Mouse (Mus musculus) stomach, embryonic 15.5 days (tissue): ENCODE measurements around the gene Itga9. TPM values are rescaled to one million over a fixed set of nuclear protein-coding genes. Genes with fewer than 3 reads are reported as not detected.
A peak's percentile ranks its signal among the peaks of the same experiment; 100 is the strongest.

Experiments used
- ATAC-seq: fragments of 200-750 bp; cut with Nextera tagmentation; 2 replicates; pipeline ENCODE4 v1.8.0; 2017; ENCODE audit warnings: low read depth, moderate number of reproducible peaks, moderate TSS enrichment; ENCODE audit not compliant: insufficient read depth, low FRiP score
- H3K27ac ChIP-seq: fragments of 300-500 bp; sonication (generic); 2 replicates; pipeline ENCODE4 v1.5.1; 2015; ENCODE audit warnings: mild to moderate bottlenecking, inconsistent platforms
- H3K27me3 ChIP-seq: fragments of 300-500 bp; sonication (generic); replicated peaks from 2 replicates; pipeline ENCODE4 v1.6.1; 2015; ENCODE audit warnings: inconsistent platforms
- H3K36me3 ChIP-seq: fragments of 300-500 bp; sonication (generic); 2 replicates; pipeline ENCODE4 v1.6.1; 2015; ENCODE audit warnings: inconsistent platforms
- H3K4me1 ChIP-seq: fragments of 300-500 bp; sonication (generic); 2 replicates; pipeline ENCODE4 v1.6.1; 2015; ENCODE audit warnings: inconsistent platforms
- H3K4me2 ChIP-seq: fragments of 300-500 bp; sonication (generic); 2 replicates; pipeline ENCODE4 v1.6.1; 2015; ENCODE audit warnings: mild to moderate bottlenecking, inconsistent platforms
- H3K4me3 ChIP-seq: fragments of 300-500 bp; sonication (generic); replicated peaks from 2 replicates; pipeline ENCODE4 v1.5.1; 2015; ENCODE audit warnings: inconsistent platforms
- H3K9ac ChIP-seq: fragments of 300-500 bp; sonication (generic); 2 replicates; pipeline ENCODE4 v1.6.1; 2015; ENCODE audit warnings: inconsistent platforms
- H3K9me3 ChIP-seq: fragments of 300-500 bp; sonication (generic); 2 replicates; pipeline ENCODE4 v1.6.1; 2016; ENCODE audit warnings: inconsistent platforms
- WGBS: fragments of 180-500 bp; shearing (Covaris S2); methylation state at CpG from one replicate; pipeline ENCODE4 v1.1.7; 2015; 5-methylcytosine and 5-hydroxymethylcytosine counted together
- polyA plus RNA-seq: library from polyadenylated mRNA; unstranded; fragments of >200 nt; fragmentation: Nextera tagmentation; extraction: Ambion mirVana; gene quantifications from 2 replicates; pipeline ENCODE4 v1.2.1, GENCODE M21; 2015

Gene Itga9
- polyA plus RNA-seq, 1 experiment from 2014 or later = 17.6 TPM

DNA sequence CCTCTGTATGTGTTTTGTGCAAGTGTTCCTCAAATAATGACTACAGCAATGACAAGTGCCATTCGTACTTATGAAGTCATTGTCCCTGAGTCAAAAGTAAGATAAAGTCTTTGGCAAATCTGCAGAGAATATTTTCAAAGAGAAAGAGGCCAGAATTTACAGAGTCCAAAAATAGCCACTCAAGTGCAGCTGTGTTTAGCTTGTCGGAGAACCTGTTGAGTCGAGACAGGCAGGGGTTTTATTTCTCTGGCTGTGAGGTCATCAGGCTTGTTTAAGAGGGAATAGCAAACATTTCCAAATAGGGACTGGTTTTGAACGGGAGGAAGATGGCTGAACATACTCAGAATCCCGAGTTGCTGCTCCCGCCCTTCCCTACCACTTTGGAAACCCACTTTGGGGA lies 125.2 kb downstream of the Itga9 start:
- no peaks in the 10 kb centered on the region for H3K27me3 ChIP-seq
- H3K36me3 ChIP-seq = no peaks in the 10 kb centered on the region
- H3K9me3 ChIP-seq = no peaks in the 10 kb centered on the region
- H3K4me1 ChIP-seq = peaks cover 13% of the 10 kb centered on the region; the same call in 1 of the 2 replicates
- ATAC-seq = peak; percentile 60
- H3K27ac ChIP-seq = peak overlapping the region; percentile 87
- 16% methylated on average over 6 of the region's 6 CpGs for WGBS
- no peak overlapping the region for H3K4me3 ChIP-seq
- H3K9ac ChIP-seq = no peak overlapping the region
- no peak overlapping the region for H3K4me2 ChIP-seq

GRCm38 (mm10) chr9:118733601-118734000 lies 127.1 kb downstream of the Itga9 start:
- H3K4me1 ChIP-seq = peaks cover 20% of the 10 kb centered on the region
- H3K9ac ChIP-seq = no peak overlapping the region
- H3K4me3 ChIP-seq = no peak overlapping the region
- no peak overlapping the region for H3K27ac ChIP-seq
- no peaks in the 10 kb centered on the region for H3K27me3 ChIP-seq
- 53% methylated on average over 3 of the region's 3 CpGs for WGBS
- H3K9me3 ChIP-seq = no peaks in the 10 kb centered on the region
- ATAC-seq = no peak
- no peak overlapping the region for H3K4me2 ChIP-seq
- H3K36me3 ChIP-seq = no peaks in the 10 kb centered on the region

GRCm38 (mm10) chr9:118737124-118737523 lies 130.6 kb downstream of the Itga9 start:
- Histone ChIP-seq H3K27ac (peak overlapping the region; percentile 87), H3K9me3 (no peaks in the 10 kb centered on the region), H3K4me2 (no peak overlapping the region), H3K36me3 (no peaks in the 10 kb centered on the region), H3K4me3 (no peak overlapping the region), H3K9ac (no peak overlapping the region), H3K4me1 (peaks cover 12% of the 10 kb centered on the region), H3K27me3 (no peaks in the 10 kb centered on the region)
- ATAC-seq = no peak
- 69% methylated on average over 2 of the region's 2 CpGs for WGBS

DNA sequence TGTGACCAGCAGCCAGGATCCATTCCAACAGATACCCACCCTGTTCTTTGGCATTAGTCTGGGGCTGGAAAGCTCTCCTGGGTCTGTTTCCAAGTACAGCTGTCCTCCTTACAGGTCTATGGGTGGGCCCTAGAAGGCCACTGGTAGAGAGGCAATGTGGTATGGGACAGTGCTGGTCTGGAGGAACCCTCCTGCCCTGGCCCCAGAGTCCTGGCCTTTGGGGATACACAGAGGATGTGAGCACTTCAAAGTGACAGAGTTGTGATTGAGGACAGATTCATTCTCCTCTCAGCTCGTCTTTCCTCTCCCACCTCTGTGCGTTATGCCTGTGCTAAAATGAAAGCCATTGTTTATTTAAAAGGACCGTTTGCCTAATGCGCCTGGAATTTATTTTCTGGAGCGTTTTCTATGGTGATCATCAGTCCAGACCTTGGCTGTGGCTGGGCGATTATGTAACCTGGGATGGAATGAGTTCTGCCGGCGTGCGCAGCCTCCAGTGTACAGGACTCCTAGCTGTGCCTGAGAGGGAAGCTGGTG lies 131.2 kb downstream of the Itga9 start:
- Histone ChIP-seq H3K4me2 (no peak overlapping the region), H3K4me1 (peaks cover 8% of the 10 kb centered on the region), H3K36me3 (no peaks in the 10 kb centered on the region), H3K4me3 (no peak overlapping the region), H3K9ac (no peak overlapping the region), H3K27me3 (no peaks in the 10 kb centered on the region), H3K9me3 (no peaks in the 10 kb centered on the region), H3K27ac (peak overlapping the region; percentile 87)
- WGBS = 20% methylated on average over 9 of the region's 9 CpGs
- peak; percentile 80 for ATAC-seq

- Histone ChIP-seq H3K9ac (no peak overlapping the region), H3K9me3 (no peaks in the 10 kb centered on the region), H3K4me3 (no peak overlapping the region), H3K27ac (peak overlapping the region; percentile 87), H3K4me1 (peaks cover 8% of the 10 kb centered on the region), H3K27me3 (no peaks in the 10 kb centered on the region), H3K4me2 (no peak overlapping the region), H3K36me3 (no peaks in the 10 kb centered on the region)
- no peak for ATAC-seq
- 70% methylated on average over 5 of the region's 5 CpGs for WGBS
Measured at GRCm38 (mm10) chr9:118738311-118738710, 131.8 kb downstream of the Itga9 start.

DNA sequence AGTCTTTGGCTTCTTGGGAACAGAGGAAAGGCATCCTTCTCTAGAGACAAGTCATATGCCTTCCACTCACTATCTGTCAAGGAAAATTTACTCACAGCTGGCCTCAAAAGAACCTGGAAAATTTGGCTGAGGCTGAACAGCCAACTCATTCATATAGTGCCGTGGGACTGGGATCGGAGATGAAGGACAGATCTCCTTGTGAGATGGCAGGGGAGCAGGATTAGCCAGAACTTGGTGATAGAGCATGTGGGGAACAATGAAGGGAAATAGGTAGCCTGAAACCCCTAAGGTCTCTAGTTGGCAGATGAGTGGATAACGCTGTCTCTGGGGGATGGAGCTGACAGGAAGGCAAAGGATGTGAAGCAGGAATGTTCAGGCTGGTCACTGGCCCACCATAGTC lies 132.6 kb downstream of the Itga9 start:
- WGBS = 88% methylated on average over 3 of the region's 3 CpGs
- H3K4me1 ChIP-seq = peaks cover 8% of the 10 kb centered on the region
- ATAC-seq = no peak
- no peak overlapping the region for H3K4me3 ChIP-seq
- no peak overlapping the region for H3K4me2 ChIP-seq
- no peak overlapping the region for H3K27ac ChIP-seq
- no peaks in the 10 kb centered on the region for H3K27me3 ChIP-seq
- no peak overlapping the region for H3K9ac ChIP-seq
- H3K36me3 ChIP-seq = no peaks in the 10 kb centered on the region
- H3K9me3 ChIP-seq = no peaks in the 10 kb centered on the region

GRCm38 (mm10) chr9:118739659-118740058 lies 133.2 kb downstream of the Itga9 start:
- H3K4me3 ChIP-seq = no peak overlapping the region
- H3K9me3 ChIP-seq = no peaks in the 10 kb centered on the region
- no peak overlapping the region for H3K4me2 ChIP-seq
- no peak for ATAC-seq
- no peaks in the 10 kb centered on the region for H3K36me3 ChIP-seq
- no peak overlapping the region for H3K27ac ChIP-seq
- peaks cover 8% of the 10 kb centered on the region for H3K4me1 ChIP-seq
- no peak overlapping the region for H3K9ac ChIP-seq
- WGBS = 80% methylated on average over 3 of the region's 3 CpGs
- H3K27me3 ChIP-seq = no peaks in the 10 kb centered on the region

- H3K4me1 ChIP-seq = peaks cover 8% of the 10 kb centered on the region
- no peaks in the 10 kb centered on the region for H3K27me3 ChIP-seq
- no peak for ATAC-seq
- H3K9ac ChIP-seq = no peak overlapping the region
- H3K27ac ChIP-seq = no peak overlapping the region
- H3K4me3 ChIP-seq = no peak overlapping the region
- H3K9me3 ChIP-seq = no peaks in the 10 kb centered on the region
- no peaks in the 10 kb centered on the region for H3K36me3 ChIP-seq
- 62% methylated on average over 9 of the region's 9 CpGs for WGBS
- no peak overlapping the region for H3K4me2 ChIP-seq
Measured at GRCm38 (mm10) chr9:118741268-118741667, 134.8 kb downstream of the Itga9 start.

DNA sequence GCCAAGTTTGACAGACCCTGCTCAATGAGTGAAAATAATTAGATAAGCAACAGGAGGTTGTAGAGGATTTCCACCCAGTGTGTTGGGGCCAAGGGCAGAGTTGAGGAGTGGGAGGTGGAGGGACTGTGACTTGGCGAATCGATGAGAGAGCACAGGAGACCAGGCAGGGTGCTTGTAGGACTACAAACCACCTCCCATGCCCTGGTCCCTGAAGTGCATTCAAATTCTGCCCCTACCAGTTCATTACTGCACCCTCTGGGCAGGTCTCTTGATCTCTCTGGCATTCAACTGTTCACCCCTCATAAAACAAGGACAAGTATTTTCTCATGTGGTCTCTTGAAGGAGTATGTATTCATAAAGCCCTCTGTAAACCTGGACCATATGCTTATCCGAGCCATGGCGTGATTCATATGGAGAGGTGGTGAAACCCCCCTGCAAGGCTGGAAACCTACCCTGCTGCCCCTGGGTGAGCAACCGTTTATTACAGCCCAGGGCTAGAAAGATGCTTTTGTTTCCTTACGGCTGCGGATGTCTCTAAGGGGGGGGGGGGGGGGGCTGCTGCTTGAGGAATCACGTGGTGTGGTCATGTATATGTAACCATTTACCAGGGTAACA lies 143.0 kb downstream of the Itga9 start:
- Histone ChIP-seq H3K4me2 (no peak overlapping the region), H3K27me3 (no peaks in the 10 kb centered on the region), H3K4me3 (no peak overlapping the region), H3K27ac (no peak overlapping the region), H3K9ac (no peak overlapping the region), H3K4me1 (no peaks in the 10 kb centered on the region), H3K36me3 (no peaks in the 10 kb centered on the region), H3K9me3 (no peaks in the 10 kb centered on the region)
- no peak for ATAC-seq
- 68% methylated on average over 8 of the region's 8 CpGs for WGBS

DNA sequence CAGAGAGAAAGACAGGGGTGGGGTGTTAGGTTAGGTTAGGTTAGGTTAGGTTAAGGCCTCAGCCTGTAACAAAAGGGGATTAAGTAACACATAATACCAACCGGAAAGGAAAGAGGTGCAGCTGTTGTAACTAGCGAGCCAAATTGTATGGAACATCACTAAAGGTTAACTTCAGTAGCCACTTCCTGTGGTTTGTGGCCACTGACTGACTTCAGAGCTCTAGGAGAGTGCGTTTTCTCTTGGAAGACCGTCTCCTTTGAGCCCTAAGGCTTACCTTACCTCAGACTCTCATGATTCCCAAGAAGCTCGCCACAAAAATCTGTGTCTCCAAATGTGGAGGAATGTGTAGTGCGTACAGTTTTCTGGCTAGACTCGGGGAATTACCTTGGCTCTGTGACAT lies 144.3 kb downstream of the Itga9 start:
- Histone ChIP-seq H3K27ac (no peak overlapping the region), H3K27me3 (no peaks in the 10 kb centered on the region), H3K36me3 (no peaks in the 10 kb centered on the region), H3K4me1 (no peaks in the 10 kb centered on the region), H3K9me3 (no peaks in the 10 kb centered on the region), H3K9ac (no peak overlapping the region), H3K4me2 (no peak overlapping the region), H3K4me3 (no peak overlapping the region)
- WGBS = 79% methylated on average over 7 of the region's 7 CpGs
- no peak for ATAC-seq

DNA sequence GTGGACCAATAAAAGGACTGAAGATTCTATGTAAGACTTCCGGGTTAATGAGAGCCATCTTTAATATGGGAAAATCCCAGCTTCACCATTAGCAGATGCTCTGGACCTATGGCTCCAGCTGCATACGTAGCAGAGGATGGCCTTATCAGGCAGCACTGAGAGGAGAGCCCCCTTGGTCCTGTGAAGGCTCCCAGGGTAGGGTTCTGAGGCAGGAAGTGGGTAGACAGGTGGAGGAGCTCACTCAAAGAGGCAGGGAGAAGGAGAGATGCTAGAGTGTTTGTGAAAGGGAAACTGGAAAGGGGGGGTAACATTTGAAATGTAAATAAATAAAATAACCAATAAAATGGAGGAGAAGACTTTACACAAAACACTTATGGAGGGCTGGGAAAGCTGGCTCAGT lies 145.9 kb downstream of the Itga9 start:
- Histone ChIP-seq H3K9ac (no peak overlapping the region), H3K9me3 (no peaks in the 10 kb centered on the region), H3K4me1 (no peaks in the 10 kb centered on the region), H3K27ac (no peak overlapping the region), H3K4me3 (no peak overlapping the region), H3K4me2 (no peak overlapping the region), H3K27me3 (no peaks in the 10 kb centered on the region), H3K36me3 (no peaks in the 10 kb centered on the region)
- 86% methylated on average over 2 of the region's 2 CpGs for WGBS
- ATAC-seq = no peak

DNA sequence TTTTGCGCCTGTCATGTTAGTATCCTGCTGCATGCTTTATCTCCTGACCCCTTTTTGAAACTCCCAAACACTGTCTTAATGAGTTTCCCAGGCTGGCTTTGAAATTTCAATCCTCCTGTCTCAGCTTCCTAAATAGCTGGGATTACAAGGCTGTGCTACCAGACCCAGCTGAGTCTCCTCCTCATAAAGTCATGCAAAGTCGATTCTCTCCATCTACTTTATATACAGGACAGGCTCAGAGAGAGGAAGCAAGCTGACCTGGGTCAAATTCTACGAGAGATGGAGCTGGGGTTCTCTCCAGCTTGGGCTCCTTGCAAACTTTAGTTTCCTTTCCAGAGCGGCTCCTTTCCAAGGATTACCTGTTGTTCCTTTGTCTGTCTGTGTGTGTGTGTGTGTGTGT lies 153.0 kb downstream of the Itga9 start:
- WGBS = 46% methylated on average over 4 of the region's 4 CpGs
- Histone ChIP-seq H3K4me3 (no peak overlapping the region), H3K4me1 (peaks cover 6% of the 10 kb centered on the region; the same call in 1 of the 2 replicates), H3K4me2 (no peak overlapping the region), H3K9ac (no peak overlapping the region), H3K36me3 (no peaks in the 10 kb centered on the region), H3K27ac (no peak overlapping the region), H3K27me3 (no peaks in the 10 kb centered on the region), H3K9me3 (no peaks in the 10 kb centered on the region)
- ATAC-seq = no peak
